Mouse (Mus musculus): ENCODE results near the gene Gnl1.

DNA sequence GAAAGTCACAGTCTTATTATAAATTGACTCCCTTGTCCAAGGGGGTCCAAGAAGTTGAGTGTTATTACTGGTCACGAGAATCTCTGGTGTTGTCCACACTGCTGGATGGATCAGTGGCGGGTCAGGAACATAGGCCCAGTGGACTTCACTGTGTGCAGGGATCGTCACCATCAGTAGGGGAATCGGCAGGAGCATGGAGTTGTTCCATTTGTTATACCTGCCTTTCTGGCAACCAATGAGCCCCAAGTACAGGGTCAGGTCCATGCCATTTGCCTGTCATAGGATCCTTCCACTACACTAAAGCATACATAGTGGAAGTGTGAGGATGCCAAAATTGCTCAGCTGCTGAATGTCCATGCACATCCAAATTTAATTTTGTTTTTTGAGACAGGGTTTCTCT lies 47.0 kb upstream of the Gnl1 start:
- TF ChIP-seq POLR2A (IDR thresholded peaks at IDR 0.05; ENCODE audit: borderline replicate concordance, extremely low read depth, low read depth, low read length), result no peak
- no peak for TF ChIP-seq CTCF (IDR thresholded peaks at IDR 0.05; ENCODE audit: insufficient read depth, low read length)
